ENCODE assay signal across 8 mouse cellular contexts in genomic region chr3:116424160-116424972, GRCm38 (mm10). TPM values are rescaled to one million over a fixed set of nuclear protein-coding genes. Genes with fewer than 3 reads are reported as not detected.
A peak's percentile ranks its signal among the peaks of the same experiment; 100 is the strongest.
DNase-seq lines count a peak whose midpoint lies in the region; ATAC-seq and TF ChIP-seq lines count a peak whose summit lies in the region.

No protein-coding gene starts in this region.

- TF ChIP-seq POLR2A in cerebellum, adult 2 months (IDR thresholded peaks at IDR 0.05; ENCODE audit: borderline replicate concordance, insufficient read depth, low read length), result no peak
- TF ChIP-seq POLR2A in olfactory bulb, adult 2 months (IDR thresholded peaks at IDR 0.05; ENCODE audit: insufficient read depth, low read depth, low read length), result no peak

- H3K4me2 ChIP-seq in forebrain, embryonic 13.5 days, result peak overlapping the region; percentile 72
- H3K4me2 ChIP-seq in liver, embryonic 11.5 days, result peak overlapping the region; percentile 97

- ATAC-seq in forebrain, embryonic 13.5 days, result peak; percentile 24
- ATAC-seq in liver, embryonic 11.5 days (replicated peaks; ENCODE audit: low FRiP score), result peak; percentile 6

- peak overlapping the region; percentile 86 for H3K9ac ChIP-seq in forebrain, embryonic 13.5 days
- H3K9ac ChIP-seq in liver, embryonic 11.5 days (ENCODE audit: low read depth, low read length), result peak overlapping the region; percentile 82

- no peaks in the 10 kb centered on the region; the same call in 1 of the 2 replicates for H3K4me1 ChIP-seq in cerebellum, adult 2 months (ENCODE audit: control insufficient read depth, insufficient read depth, low read length)
- peaks cover 37% of the 10 kb centered on the region for H3K4me1 ChIP-seq in forebrain, embryonic 13.5 days
- H3K4me1 ChIP-seq in liver, embryonic 11.5 days (replicated peaks; ENCODE audit: control insufficient read depth, insufficient read depth, low read length), result peaks cover 4% of the 10 kb centered on the region; the same call in 1 of the 2 replicates
- H3K4me1 ChIP-seq in olfactory bulb, adult 2 months (ENCODE audit: control insufficient read depth, insufficient read depth, low read length), result peaks cover 17% of the 10 kb centered on the region

- no peak for TF ChIP-seq CTCF in cerebellum, adult 2 months (IDR thresholded peaks at IDR 0.05; ENCODE audit: borderline replicate concordance, insufficient read depth, low read depth, low read length)
- no peak for TF ChIP-seq CTCF in olfactory bulb, adult 2 months (IDR thresholded peaks at IDR 0.05; ENCODE audit: insufficient read depth, low read depth, low read length)

- no peaks in the 10 kb centered on the region for H3K9me3 ChIP-seq in forebrain, embryonic 13.5 days (replicated peaks)
- H3K9me3 ChIP-seq in liver, embryonic 11.5 days (ENCODE audit: control insufficient read depth, low read length), result no peaks in the 10 kb centered on the region

- H3K27ac ChIP-seq in cerebellum, adult 2 months (ENCODE audit: insufficient read depth, low read length), result no peak overlapping the region
- peak overlapping the region; percentile 88 for H3K27ac ChIP-seq in forebrain, embryonic 13.5 days
- H3K27ac ChIP-seq in liver, embryonic 11.5 days (ENCODE audit: low read depth, low read length), result peak overlapping the region; percentile 86
- H3K27ac ChIP-seq in olfactory bulb, adult 2 months (ENCODE audit: insufficient read depth, low read depth, low read length), result peak overlapping the region; percentile 25; the same call in 1 of the 2 replicates

- H3K27me3 ChIP-seq in cerebellum, adult 2 months (ENCODE audit: control insufficient read depth, insufficient read depth, low read length), result no peaks in the 10 kb centered on the region
- H3K27me3 ChIP-seq in forebrain, embryonic 13.5 days, result no peaks in the 10 kb centered on the region
- H3K27me3 ChIP-seq in liver, embryonic 11.5 days (replicated peaks; ENCODE audit: control insufficient read depth, insufficient read depth, low read length), result no peaks in the 10 kb centered on the region

- under 1% methylated on average over 32 of the region's 32 CpGs for WGBS in cerebellum, adult 2 months
- under 1% methylated on average over 32 of the region's 32 CpGs for WGBS in forebrain, embryonic 13.5 days
- WGBS in liver, embryonic 11.5 days, result under 1% methylated on average over 32 of the region's 32 CpGs
- WGBS in olfactory bulb, adult 2 months, result under 1% methylated on average over 32 of the region's 32 CpGs

- no peak for DNase-seq in cerebellum, adult 2 months
- DNase-seq in cerebellum, postnatal 4 days (ENCODE audit: low spot score in 2 of 2), result no peak
- DNase-seq in right cerebral cortex, postnatal 14 days, result peak; percentile 22
- DNase-seq in right cerebral cortex, postnatal 25 days, result no peak
- DNase-seq in liver, embryonic 11.5 days (ENCODE audit: low spot score), result no peak
- DNase-seq in right cerebral cortex, adult 18-20 months, result no peak

- peaks cover 6% of the 10 kb centered on the region; the same call in 1 of the 2 replicates for H3K36me3 ChIP-seq in forebrain, embryonic 13.5 days (ENCODE audit: poor library complexity, severe bottlenecking)
- no peaks in the 10 kb centered on the region for H3K36me3 ChIP-seq in liver, embryonic 11.5 days (ENCODE audit: control insufficient read depth, insufficient read depth, low read length)

- peak overlapping the region; percentile 62 for H3K4me3 ChIP-seq in cerebellum, adult 2 months (replicated peaks; ENCODE audit: insufficient read depth, low read depth, low read length)
- peak overlapping the region; percentile 70 for H3K4me3 ChIP-seq in forebrain, embryonic 13.5 days
- H3K4me3 ChIP-seq in liver, embryonic 11.5 days (ENCODE audit: low read depth, low read length), result peak overlapping the region; percentile 86
- peak overlapping the region; percentile 56 for H3K4me3 ChIP-seq in olfactory bulb, adult 2 months (ENCODE audit: insufficient read depth, low read depth, low read length)

RNA-seq across cellular contexts. Expression of gene Cdc14a, which starts 0.5 kb away (rescaled TPM):
- 2.6 and 3.0 TPM in 2 replicates for polyA plus RNA-seq in cerebellum, adult 2 months (2012; rRNA removed)
- polyA plus RNA-seq in forebrain, embryonic 13.5 days (2015; fragmentation: Nextera tagmentation; extraction: Ambion mirVana), result 11.9 and 12.5 TPM in 2 replicates
- 6.7 and 7.1 TPM in 2 replicates for polyA plus RNA-seq in liver, embryonic 11.5 days (2014; fragmentation: Nextera tagmentation; extraction: Ambion mirVana)
- not detected in 2 replicates for polyA plus RNA-seq in olfactory bulb, adult 2 months (2012; ENCODE audit: insufficient read depth, insufficient read length, low replicate concordance, missing spikeins)
